Mouse (Mus musculus) small intestine, adult 2 months (tissue): ENCODE measurements around the gene Shisal2a.

Experiments used
- CTCF ChIP-seq: fragments of 200-500 bp; IDR thresholded peaks from 2 replicates; pipeline ENCODE4 v1.5.1; 2012; ENCODE audit warnings: low read depth, mild to moderate bottlenecking, control low read depth, inconsistent platforms, low read length, moderate library complexity, mixed read lengths; ENCODE audit not compliant: insufficient replicate concordance, insufficient read length; ENCODE audit errors: extremely low read depth
- POLR2A ChIP-seq: fragments of 200-500 bp; IDR thresholded peaks from 2 replicates; pipeline ENCODE4 v1.6.1; 2012; ENCODE audit warnings: low read depth, mild to moderate bottlenecking, control low read depth, inconsistent platforms, low read length, moderate library complexity

- TF ChIP-seq CTCF (no peak), POLR2A (no peak)
Measured at GRCm38 (mm10) chr4:108318649-108319615, 64.2 kb downstream of the Shisal2a start.
